Mouse (Mus musculus): Measurements from ENCODE around the gene Lefty2. TPM values are rescaled to one million over a fixed set of nuclear protein-coding genes. Genes with fewer than 3 reads are reported as not detected.

Gene Lefty2
- polyA plus RNA-seq, 1 experiment from 2014 or later, result 0.25 TPM

- Histone ChIP-seq H3K9me3 (ENCODE audit: control insufficient read depth, low read length) (no peaks in the 10 kb centered on the region), H3K27me3 (replicated peaks; ENCODE audit: control insufficient read depth, insufficient read depth, low read length) (no peaks in the 10 kb centered on the region), H3K9ac (ENCODE audit: low read depth, low read length) (peak overlapping the region; percentile 84), H3K4me2 (ENCODE audit: low read depth, low read length) (peak overlapping the region; percentile 93), H3K4me1 (ENCODE audit: control insufficient read depth, insufficient read depth, low read length) (peaks cover 28% of the 10 kb centered on the region), H3K27ac (replicated peaks; ENCODE audit: low read depth, low read length) (peak overlapping the region; percentile 44; the same call in 1 of the 2 replicates), H3K36me3 (ENCODE audit: control insufficient read depth, insufficient read depth, low read length) (peaks cover 8% of the 10 kb centered on the region; the same call in 1 of the 2 replicates), H3K4me3 (ENCODE audit: low read depth, low read length) (peak overlapping the region; percentile 87)
- peak; percentile 29 for DNase-seq (ENCODE audit: low spot score)
- WGBS, result 27% methylated on average over 11 of the region's 11 CpGs
- ATAC-seq (ENCODE audit: low read depth), result no peak
These were observed 50.2 kb downstream of the Lefty2 start for GRCm38 (mm10) chr1:180943032-180943644.

- Histone ChIP-seq H3K9ac (ENCODE audit: low read depth, low read length) (no peak overlapping the region), H3K4me2 (ENCODE audit: low read depth, low read length) (peak overlapping the region; percentile 93; the same call in 1 of the 2 replicates), H3K4me3 (ENCODE audit: low read depth, low read length) (no peak overlapping the region), H3K4me1 (ENCODE audit: control insufficient read depth, insufficient read depth, low read length) (peaks cover 28% of the 10 kb centered on the region), H3K36me3 (ENCODE audit: control insufficient read depth, insufficient read depth, low read length) (peaks cover 8% of the 10 kb centered on the region; the same call in 1 of the 2 replicates), H3K9me3 (ENCODE audit: control insufficient read depth, low read length) (no peaks in the 10 kb centered on the region), H3K27me3 (replicated peaks; ENCODE audit: control insufficient read depth, insufficient read depth, low read length) (no peaks in the 10 kb centered on the region), H3K27ac (replicated peaks; ENCODE audit: low read depth, low read length) (no peak overlapping the region)
- DNase-seq (ENCODE audit: low spot score), result no peak
- WGBS, result 77% methylated on average over 1 of the region's 1 CpGs
- ATAC-seq (ENCODE audit: low read depth), result no peak
These were observed 51.0 kb downstream of the Lefty2 start for GRCm38 (mm10) chr1:180943896-180944295.

DNA sequence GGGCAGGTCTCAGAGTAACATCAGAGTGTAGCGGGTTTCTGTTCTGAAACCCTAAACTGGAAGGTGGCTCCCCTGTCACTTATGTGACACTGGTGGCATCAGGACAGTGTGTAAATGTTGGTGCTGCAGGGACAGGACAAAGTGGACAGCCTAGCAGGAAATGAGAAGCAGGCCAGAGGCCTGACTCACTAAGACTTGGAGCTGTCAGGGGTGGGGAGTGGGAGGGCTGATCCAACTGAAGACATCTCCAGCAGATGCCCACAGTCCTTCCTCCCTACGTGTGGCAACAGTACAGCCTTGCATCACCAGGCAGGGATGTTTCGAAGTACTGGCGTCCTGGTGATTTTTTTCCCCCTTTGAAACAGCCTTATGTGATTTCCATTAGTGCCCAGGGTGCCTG is 51.6 kb downstream of the Lefty2 start:
- Histone ChIP-seq H3K9ac (ENCODE audit: low read depth, low read length) (no peak overlapping the region), H3K4me1 (ENCODE audit: control insufficient read depth, insufficient read depth, low read length) (peaks cover 28% of the 10 kb centered on the region), H3K36me3 (ENCODE audit: control insufficient read depth, insufficient read depth, low read length) (peaks cover 8% of the 10 kb centered on the region), H3K27ac (replicated peaks; ENCODE audit: low read depth, low read length) (peak overlapping the region; percentile 82), H3K4me2 (ENCODE audit: low read depth, low read length) (peak overlapping the region; percentile 44), H3K27me3 (replicated peaks; ENCODE audit: control insufficient read depth, insufficient read depth, low read length) (no peaks in the 10 kb centered on the region), H3K9me3 (ENCODE audit: control insufficient read depth, low read length) (no peaks in the 10 kb centered on the region), H3K4me3 (ENCODE audit: low read depth, low read length) (no peak overlapping the region)
- ATAC-seq (ENCODE audit: low read depth), result no peak
- DNase-seq (ENCODE audit: low spot score), result no peak
- WGBS, result 70% methylated on average over 4 of the region's 4 CpGs

DNA sequence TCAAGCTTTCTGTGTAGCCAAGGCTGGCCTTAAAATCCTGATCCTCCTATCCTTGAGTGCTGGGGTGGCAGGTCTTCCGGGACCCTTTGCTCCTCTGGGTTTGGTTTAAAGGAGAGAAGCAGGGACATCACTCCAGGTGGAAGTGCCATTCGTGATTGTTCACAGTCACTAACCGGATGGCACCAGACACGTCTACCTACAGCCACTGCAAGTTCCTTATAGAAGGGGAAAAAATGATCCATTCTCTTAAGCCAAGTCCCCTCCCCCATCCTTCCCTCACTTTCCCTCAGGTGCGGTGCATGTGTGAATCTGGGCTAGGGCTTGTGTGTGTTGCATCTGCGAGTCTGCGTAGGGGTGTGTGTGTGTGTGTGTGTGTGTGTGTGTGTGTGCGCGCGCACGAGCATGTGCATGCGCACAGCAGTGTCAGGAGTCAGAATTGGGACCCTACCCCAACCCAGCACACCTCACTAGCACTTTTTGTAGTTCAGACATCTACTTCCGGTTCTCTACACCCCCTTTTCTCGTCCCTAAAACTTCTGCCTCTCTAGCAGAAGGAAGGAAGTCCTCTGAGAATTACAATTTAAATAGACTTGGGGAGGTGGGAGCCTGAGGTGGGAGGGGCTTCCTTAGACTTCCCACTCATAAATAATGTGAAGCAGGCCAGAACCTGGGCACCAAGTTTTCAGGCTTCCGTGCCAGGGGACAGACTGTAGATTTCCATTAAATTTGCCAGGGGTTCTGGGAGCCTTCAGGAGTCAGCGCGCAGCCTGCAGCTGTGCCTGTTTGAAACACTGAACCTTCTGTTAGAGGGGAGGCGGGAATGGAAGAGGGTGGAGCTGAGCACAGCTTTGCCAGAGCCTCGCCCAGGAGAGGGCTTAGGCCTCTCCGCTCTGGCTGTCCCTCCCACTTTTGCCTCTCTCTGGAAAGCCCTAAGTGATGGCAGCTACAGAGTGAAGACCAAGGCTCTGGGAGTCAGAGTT is 52.4 kb downstream of the Lefty2 start:
- WGBS, result 21% methylated on average over 20 of the region's 20 CpGs
- peak; percentile 94 for ATAC-seq (ENCODE audit: low read depth)
- Histone ChIP-seq H3K4me1 (ENCODE audit: control insufficient read depth, insufficient read depth, low read length) (peaks cover 28% of the 10 kb centered on the region), H3K9me3 (ENCODE audit: control insufficient read depth, low read length) (no peaks in the 10 kb centered on the region), H3K9ac (ENCODE audit: low read depth, low read length) (peak overlapping the region; percentile 25; the same call in 1 of the 2 replicates), H3K4me2 (ENCODE audit: low read depth, low read length) (peak overlapping the region; percentile 44), H3K4me3 (ENCODE audit: low read depth, low read length) (peak overlapping the region; percentile 16), H3K27ac (replicated peaks; ENCODE audit: low read depth, low read length) (peak overlapping the region; percentile 82), H3K36me3 (ENCODE audit: control insufficient read depth, insufficient read depth, low read length) (peaks cover 16% of the 10 kb centered on the region), H3K27me3 (replicated peaks; ENCODE audit: control insufficient read depth, insufficient read depth, low read length) (no peaks in the 10 kb centered on the region)
- DNase-seq (ENCODE audit: low spot score), result peak; percentile 95

- 85% methylated on average over 6 of the region's 6 CpGs for WGBS
- Histone ChIP-seq H3K4me1 (ENCODE audit: control insufficient read depth, insufficient read depth, low read length) (peaks cover 27% of the 10 kb centered on the region), H3K4me3 (ENCODE audit: low read depth, low read length) (no peak overlapping the region), H3K9me3 (ENCODE audit: control insufficient read depth, low read length) (no peaks in the 10 kb centered on the region), H3K27me3 (replicated peaks; ENCODE audit: control insufficient read depth, insufficient read depth, low read length) (no peaks in the 10 kb centered on the region), H3K4me2 (ENCODE audit: low read depth, low read length) (no peak overlapping the region), H3K27ac (replicated peaks; ENCODE audit: low read depth, low read length) (peak overlapping the region; percentile 82; the same call in 1 of the 2 replicates), H3K9ac (ENCODE audit: low read depth, low read length) (no peak overlapping the region), H3K36me3 (ENCODE audit: control insufficient read depth, insufficient read depth, low read length) (peaks cover 20% of the 10 kb centered on the region)
- no peak for DNase-seq (ENCODE audit: low spot score)
- no peak for ATAC-seq (ENCODE audit: low read depth)
These were observed 53.5 kb downstream of the Lefty2 start for GRCm38 (mm10) chr1:180946448-180946847.

Other genes starting within 250 kb of the Lefty2 start
- 0.09 and 0.14 TPM in 2 replicates for gene Mixl1, start 196.1 kb upstream of the Lefty2 start, polyA plus RNA-seq (2014; fragmentation: Nextera tagmentation; extraction: Ambion mirVana)
- 30.6 and 32.0 TPM in 2 replicates for gene Acbd3, start 167.1 kb upstream of the Lefty2 start, polyA plus RNA-seq (2014; fragmentation: Nextera tagmentation; extraction: Ambion mirVana)
- gene H3f3a, start 79.2 kb upstream of the Lefty2 start, polyA plus RNA-seq (2014; fragmentation: Nextera tagmentation; extraction: Ambion mirVana), result 2,156 and 2,321 TPM in 2 replicates
- 27.2 and 31.2 TPM in 2 replicates for gene Sde2, start 42.0 kb upstream of the Lefty2 start, polyA plus RNA-seq (2014; fragmentation: Nextera tagmentation; extraction: Ambion mirVana)
- gene Pycr2, start 11.2 kb downstream of the Lefty2 start, polyA plus RNA-seq (2014; fragmentation: Nextera tagmentation; extraction: Ambion mirVana), result 77.6 and 92.2 TPM in 2 replicates
- gene Lefty1, start 41.9 kb downstream of the Lefty2 start, polyA plus RNA-seq (2014; fragmentation: Nextera tagmentation; extraction: Ambion mirVana), result 2.9 and 3.2 TPM in 2 replicates
- 12.5 and 13.2 TPM in 2 replicates for gene Tmem63a, start 49.2 kb downstream of the Lefty2 start, polyA plus RNA-seq (2014; fragmentation: Nextera tagmentation; extraction: Ambion mirVana)
- 13.1 and 15.4 TPM in 2 replicates for gene Ephx1, start 127.8 kb downstream of the Lefty2 start, polyA plus RNA-seq (2014; fragmentation: Nextera tagmentation; extraction: Ambion mirVana)
- not detected in 2 replicates for gene 9130409I23Rik, start 158.1 kb downstream of the Lefty2 start, polyA plus RNA-seq (2014; fragmentation: Nextera tagmentation; extraction: Ambion mirVana)